Mouse (Mus musculus): ENCODE measurements around the gene Tarbp2. TPM values are rescaled to one million over a fixed set of nuclear protein-coding genes. Genes with fewer than 3 reads are reported as not detected.

The Tarbp2 gene
- polyA plus RNA-seq, 1 experiment from 2014 or later: 92.7 TPM

DNA sequence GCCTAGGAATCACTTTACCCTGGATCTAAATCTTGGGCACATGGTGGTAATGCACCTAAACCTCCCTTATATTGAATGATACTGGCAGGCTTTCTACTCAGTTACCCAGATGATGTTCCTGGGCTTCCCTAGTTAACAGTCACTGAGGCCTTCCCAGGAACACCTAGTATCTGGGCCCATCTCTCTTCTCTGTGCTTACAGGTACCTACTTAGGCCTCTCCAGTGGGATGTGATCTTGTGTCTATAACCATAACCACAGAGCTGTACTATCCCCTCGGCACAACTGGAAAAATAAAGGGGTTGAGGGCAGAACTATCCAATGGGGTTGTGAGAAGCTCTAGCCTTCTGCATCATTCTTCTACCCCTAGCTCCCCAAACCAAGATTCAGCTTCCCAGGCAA, 11.1 kb upstream of the Tarbp2 start:
- Histone ChIP-seq H3K27me3 (ENCODE audit: control insufficient read depth, insufficient read depth, low read length) (no peaks in the 10 kb centered on the region), H3K36me3 (replicated peaks; ENCODE audit: control insufficient read depth, insufficient read depth, low read depth, low read length) (peaks cover 6% of the 10 kb centered on the region; the same call in 1 of the 2 replicates), H3K4me2 (ENCODE audit: low read depth, low read length) (no peak overlapping the region), H3K9me3 (replicated peaks; ENCODE audit: control insufficient read depth, low read length) (no peaks in the 10 kb centered on the region), H3K4me3 (ENCODE audit: low read depth, low read length) (no peak overlapping the region), H3K4me1 (ENCODE audit: control insufficient read depth, insufficient read depth, low read length) (peaks cover 6% of the 10 kb centered on the region), H3K27ac (replicated peaks; ENCODE audit: low read depth, low read length) (no peak overlapping the region), H3K9ac (replicated peaks; ENCODE audit: low read length) (no peak overlapping the region)
- WGBS: 94% methylated on average over 1 of the region's 1 CpGs
- ATAC-seq (replicated peaks; ENCODE audit: insufficient number of reproducible peaks, low FRiP score, low TSS enrichment, low read depth) (no peak), DNase-seq (ENCODE audit: low spot score) (no peak)

DNA sequence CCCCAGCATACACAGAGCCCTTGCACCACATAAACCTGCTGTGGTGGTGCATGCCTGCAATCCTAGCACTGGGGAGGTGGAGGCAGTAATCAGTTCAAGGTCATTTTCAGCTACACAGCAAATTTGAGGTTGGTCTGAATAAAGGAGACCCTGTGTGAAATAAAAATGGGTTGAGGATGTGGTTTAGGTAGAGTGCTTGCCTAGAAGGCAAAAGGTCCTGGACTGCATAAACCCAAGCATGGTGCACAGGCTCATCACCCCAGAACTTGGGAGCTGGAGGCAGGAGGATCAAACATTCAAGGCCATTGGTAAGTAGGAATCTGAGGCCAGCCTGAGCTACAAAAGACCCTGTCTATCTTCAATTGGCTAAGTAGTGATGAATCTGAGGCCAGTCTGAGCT, 10.4 kb upstream of the Tarbp2 start:
- H3K27ac ChIP-seq (replicated peaks; ENCODE audit: low read depth, low read length): no peak overlapping the region
- DNase-seq (ENCODE audit: low spot score) (no peak), ATAC-seq (replicated peaks; ENCODE audit: insufficient number of reproducible peaks, low FRiP score, low TSS enrichment, low read depth) (no peak)
- H3K9me3 ChIP-seq (replicated peaks; ENCODE audit: control insufficient read depth, low read length): no peaks in the 10 kb centered on the region
- no peak overlapping the region for H3K9ac ChIP-seq (replicated peaks; ENCODE audit: low read length)
- peaks cover 3% of the 10 kb centered on the region; the same call in 1 of the 2 replicates for H3K36me3 ChIP-seq (replicated peaks; ENCODE audit: control insufficient read depth, insufficient read depth, low read depth, low read length)
- H3K4me1 ChIP-seq (ENCODE audit: control insufficient read depth, insufficient read depth, low read length): peaks cover 8% of the 10 kb centered on the region
- no peak overlapping the region for H3K4me3 ChIP-seq (ENCODE audit: low read depth, low read length)
- H3K27me3 ChIP-seq (ENCODE audit: control insufficient read depth, insufficient read depth, low read length): no peaks in the 10 kb centered on the region
- no peak overlapping the region for H3K4me2 ChIP-seq (ENCODE audit: low read depth, low read length)

DNA sequence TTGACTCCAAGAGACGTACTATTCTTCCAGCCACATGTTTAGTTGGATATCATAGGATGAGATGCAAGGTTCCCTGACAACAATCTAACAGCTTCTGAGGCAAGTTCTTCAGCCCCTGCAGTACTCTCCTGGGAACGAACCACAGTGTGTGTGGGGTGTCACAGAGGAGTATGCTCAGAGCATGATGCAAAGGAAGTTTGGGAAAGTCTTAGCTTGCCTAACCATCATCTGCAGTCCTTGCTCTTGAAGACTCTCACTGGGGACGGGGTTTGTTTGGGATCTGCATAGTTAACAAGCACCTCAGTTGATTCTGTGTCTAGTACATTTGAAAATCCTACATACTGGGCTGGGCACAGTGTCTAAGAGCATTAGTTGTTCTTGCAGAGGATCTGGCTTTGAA, 9.7 kb upstream of the Tarbp2 start:
- no peaks in the 10 kb centered on the region for H3K9me3 ChIP-seq (replicated peaks; ENCODE audit: control insufficient read depth, low read length)
- H3K4me1 ChIP-seq (ENCODE audit: control insufficient read depth, insufficient read depth, low read length): peaks cover 8% of the 10 kb centered on the region
- no peak overlapping the region for H3K27ac ChIP-seq (replicated peaks; ENCODE audit: low read depth, low read length)
- ATAC-seq (replicated peaks; ENCODE audit: insufficient number of reproducible peaks, low FRiP score, low TSS enrichment, low read depth) (no peak), DNase-seq (ENCODE audit: low spot score) (no peak)
- 86% methylated on average over 3 of the region's 3 CpGs for WGBS
- peaks cover 3% of the 10 kb centered on the region; the same call in 1 of the 2 replicates for H3K36me3 ChIP-seq (replicated peaks; ENCODE audit: control insufficient read depth, insufficient read depth, low read depth, low read length)
- no peak overlapping the region for H3K4me2 ChIP-seq (ENCODE audit: low read depth, low read length)
- H3K9ac ChIP-seq (replicated peaks; ENCODE audit: low read length): no peak overlapping the region
- H3K4me3 ChIP-seq (ENCODE audit: low read depth, low read length): no peak overlapping the region
- H3K27me3 ChIP-seq (ENCODE audit: control insufficient read depth, insufficient read depth, low read length): no peaks in the 10 kb centered on the region

- peak; percentile 26 for DNase-seq (ENCODE audit: low spot score)
- WGBS: 6% methylated on average over 9 of the region's 9 CpGs
Measured at GRCm38 (mm10) chr15:102510110-102510509, 7.9 kb upstream of the Tarbp2 start.

GRCm38 (mm10) chr15:102510590-102511284, 7.3 kb upstream of the Tarbp2 start:
- H3K27ac ChIP-seq (replicated peaks; ENCODE audit: low read depth, low read length): peak overlapping the region; percentile 67
- no peaks in the 10 kb centered on the region for H3K36me3 ChIP-seq (replicated peaks; ENCODE audit: control insufficient read depth, insufficient read depth, low read depth, low read length)
- H3K4me2 ChIP-seq (ENCODE audit: low read depth, low read length): peak overlapping the region; percentile 81
- H3K27me3 ChIP-seq (ENCODE audit: control insufficient read depth, insufficient read depth, low read length): no peaks in the 10 kb centered on the region
- 3% methylated on average over 34 of the region's 34 CpGs for WGBS
- H3K9ac ChIP-seq (replicated peaks; ENCODE audit: low read length): peak overlapping the region; percentile 68
- H3K4me3 ChIP-seq (ENCODE audit: low read depth, low read length): peak overlapping the region; percentile 57
- H3K9me3 ChIP-seq (replicated peaks; ENCODE audit: control insufficient read depth, low read length): no peaks in the 10 kb centered on the region
- peak; percentile 90 for ATAC-seq (replicated peaks; ENCODE audit: insufficient number of reproducible peaks, low FRiP score, low TSS enrichment, low read depth)
- peak; percentile 96 for DNase-seq (ENCODE audit: low spot score)
- H3K4me1 ChIP-seq (ENCODE audit: control insufficient read depth, insufficient read depth, low read length): peaks cover 8% of the 10 kb centered on the region

More at GRCm38 (mm10) chr15:102510110-102510509, 7.9 kb upstream of the Tarbp2 start:
- Histone ChIP-seq H3K4me1 (ENCODE audit: control insufficient read depth, insufficient read depth, low read length) (peaks cover 8% of the 10 kb centered on the region), H3K4me2 (ENCODE audit: low read depth, low read length) (peak overlapping the region; percentile 81), H3K4me3 (ENCODE audit: low read depth, low read length) (peak overlapping the region; percentile 57), H3K36me3 (replicated peaks; ENCODE audit: control insufficient read depth, insufficient read depth, low read depth, low read length) (no peaks in the 10 kb centered on the region), H3K27ac (replicated peaks; ENCODE audit: low read depth, low read length) (peak overlapping the region; percentile 67; the same call in 1 of the 2 replicates), H3K9ac (replicated peaks; ENCODE audit: low read length) (peak overlapping the region; percentile 68), H3K27me3 (ENCODE audit: control insufficient read depth, insufficient read depth, low read length) (no peaks in the 10 kb centered on the region), H3K9me3 (replicated peaks; ENCODE audit: control insufficient read depth, low read length) (no peaks in the 10 kb centered on the region)
- peak; percentile 57 for ATAC-seq (replicated peaks; ENCODE audit: insufficient number of reproducible peaks, low FRiP score, low TSS enrichment, low read depth)

DNA sequence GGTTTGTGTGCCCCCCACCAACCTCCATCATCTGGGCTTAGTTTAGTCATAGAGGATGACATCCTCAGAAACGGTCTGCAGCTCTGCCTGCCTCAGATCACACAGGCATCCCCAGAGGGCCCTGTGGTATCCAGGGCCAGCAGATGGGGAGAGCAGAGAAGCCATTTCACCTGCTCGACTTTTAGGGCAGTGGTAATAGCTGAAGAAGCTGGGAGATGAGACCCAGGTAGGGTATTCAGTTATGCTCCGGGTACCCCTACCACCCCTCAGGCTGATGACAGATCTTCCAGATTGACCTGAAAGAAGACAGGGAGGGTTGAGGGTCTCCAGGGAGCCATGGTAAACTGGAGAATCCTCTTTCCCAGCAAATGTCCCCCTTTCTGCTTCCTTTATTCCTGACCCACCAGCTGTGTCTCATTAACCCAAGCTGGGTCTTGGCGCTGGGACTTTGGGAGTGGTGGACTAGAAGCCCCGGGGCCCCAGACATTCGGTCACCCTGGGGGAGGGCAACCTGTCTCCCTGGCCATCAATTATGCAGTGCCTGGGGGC, 6.6 kb upstream of the Tarbp2 start:
- no peaks in the 10 kb centered on the region for H3K36me3 ChIP-seq (replicated peaks; ENCODE audit: control insufficient read depth, insufficient read depth, low read depth, low read length)
- WGBS: 6% methylated on average over 6 of the region's 6 CpGs
- no peak overlapping the region for H3K9ac ChIP-seq (replicated peaks; ENCODE audit: low read length)
- ATAC-seq (replicated peaks; ENCODE audit: insufficient number of reproducible peaks, low FRiP score, low TSS enrichment, low read depth) (0 out of 2 replicates have a peak, but pooled peaks have one; percentile 5), DNase-seq (ENCODE audit: low spot score) (peak; percentile 67)
- H3K27me3 ChIP-seq (ENCODE audit: control insufficient read depth, insufficient read depth, low read length): no peaks in the 10 kb centered on the region
- peak overlapping the region; percentile 67; the same call in 1 of the 2 replicates for H3K27ac ChIP-seq (replicated peaks; ENCODE audit: low read depth, low read length)
- peak overlapping the region; percentile 81; the same call in 1 of the 2 replicates for H3K4me2 ChIP-seq (ENCODE audit: low read depth, low read length)
- H3K4me3 ChIP-seq (ENCODE audit: low read depth, low read length): no peak overlapping the region
- no peaks in the 10 kb centered on the region for H3K9me3 ChIP-seq (replicated peaks; ENCODE audit: control insufficient read depth, low read length)
- peaks cover 8% of the 10 kb centered on the region for H3K4me1 ChIP-seq (ENCODE audit: control insufficient read depth, insufficient read depth, low read length)

DNA sequence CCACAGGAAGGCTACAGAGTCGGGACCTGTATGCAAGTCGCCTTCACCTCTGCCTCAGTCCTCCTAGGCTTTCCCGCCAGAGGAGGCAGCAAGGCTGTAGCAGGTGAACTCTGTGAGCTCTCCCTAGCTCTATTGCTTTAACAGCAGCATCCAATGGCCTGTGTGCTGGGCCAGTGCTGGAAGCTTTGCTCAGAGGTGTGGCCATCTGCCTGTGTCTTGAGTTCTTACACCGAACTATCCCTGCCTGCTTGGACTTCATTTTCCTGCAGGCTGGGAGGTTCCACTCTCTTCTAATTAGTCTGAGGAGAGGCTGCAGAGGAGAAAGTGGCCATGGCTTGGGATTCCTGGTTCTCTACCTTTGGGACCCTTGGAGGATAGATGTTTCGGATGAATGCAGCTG, 6.0 kb upstream of the Tarbp2 start:
- H3K9me3 ChIP-seq (replicated peaks; ENCODE audit: control insufficient read depth, low read length): no peaks in the 10 kb centered on the region
- peaks cover 8% of the 10 kb centered on the region for H3K4me1 ChIP-seq (ENCODE audit: control insufficient read depth, insufficient read depth, low read length)
- ATAC-seq (replicated peaks; ENCODE audit: insufficient number of reproducible peaks, low FRiP score, low TSS enrichment, low read depth) (no peak), DNase-seq (ENCODE audit: low spot score) (no peak)
- H3K36me3 ChIP-seq (replicated peaks; ENCODE audit: control insufficient read depth, insufficient read depth, low read depth, low read length): no peaks in the 10 kb centered on the region
- 0 out of 2 replicates have a peak overlapping the region, but pooled peaks have one; percentile 23 for H3K9ac ChIP-seq (replicated peaks; ENCODE audit: low read length)
- H3K4me3 ChIP-seq (ENCODE audit: low read depth, low read length): no peak overlapping the region
- no peaks in the 10 kb centered on the region for H3K27me3 ChIP-seq (ENCODE audit: control insufficient read depth, insufficient read depth, low read length)
- H3K4me2 ChIP-seq (ENCODE audit: low read depth, low read length): peak overlapping the region; percentile 19
- peak overlapping the region; percentile 54 for H3K27ac ChIP-seq (replicated peaks; ENCODE audit: low read depth, low read length)
- 24% methylated on average over 5 of the region's 5 CpGs for WGBS

GRCm38 (mm10) chr15:102512471-102512870, 5.5 kb upstream of the Tarbp2 start:
- H3K27me3 ChIP-seq (ENCODE audit: control insufficient read depth, insufficient read depth, low read length): no peaks in the 10 kb centered on the region

More at GRCm38 (mm10) chr15:102512471-102512870, 5.5 kb upstream of the Tarbp2 start:
- H3K9me3 ChIP-seq (replicated peaks; ENCODE audit: control insufficient read depth, low read length): no peaks in the 10 kb centered on the region
- H3K27ac ChIP-seq (replicated peaks; ENCODE audit: low read depth, low read length): peak overlapping the region; percentile 54
- peaks cover 8% of the 10 kb centered on the region for H3K4me1 ChIP-seq (ENCODE audit: control insufficient read depth, insufficient read depth, low read length)
- H3K4me2 ChIP-seq (ENCODE audit: low read depth, low read length): no peak overlapping the region; the same call in 1 of the 2 replicates
- H3K9ac ChIP-seq (replicated peaks; ENCODE audit: low read length): peak overlapping the region; percentile 23; the same call in 1 of the 2 replicates
- H3K4me3 ChIP-seq (ENCODE audit: low read depth, low read length): no peak overlapping the region
- no peak for ATAC-seq (replicated peaks; ENCODE audit: insufficient number of reproducible peaks, low FRiP score, low TSS enrichment, low read depth)
- DNase-seq (ENCODE audit: low spot score): no peak
- H3K36me3 ChIP-seq (replicated peaks; ENCODE audit: control insufficient read depth, insufficient read depth, low read depth, low read length): no peaks in the 10 kb centered on the region
